Mouse (Mus musculus) frontal cortex, postnatal 36 days (tissue): ENCODE measurements around the gene Clcn6.
"Not testable (repeated sequence)": the region's sequence is repeated elsewhere in the genome, so short reads cannot be mapped to it uniquely, and the experiment has no call there.

Source experiments
- DNase-seq, 2 experiments: peaks; one replicate each; pipeline ENCODE4 v3.0.0; 2022; ENCODE audit warnings: low spot score in 2 of 2

The Clcn6 gene

GRCm38 (mm10) chr4:148065702-148066400 is 27.2 kb upstream of the Clcn6 start:
- DNase-seq: no peak

- no peak for DNase-seq
Observed at GRCm38 (mm10) chr4:148061086-148061480, 22.5 kb upstream of the Clcn6 start.

GRCm38 (mm10) chr4:148060120-148061085 is 21.8 kb upstream of the Clcn6 start:
- no peak for DNase-seq

- DNase-seq: peak in 1 of 2 experiments; percentile 31
Observed at GRCm38 (mm10) chr4:148058993-148059392, 20.4 kb upstream of the Clcn6 start.

- no peak for DNase-seq
Observed at GRCm38 (mm10) chr4:148058218-148058819, 19.7 kb upstream of the Clcn6 start.

GRCm38 (mm10) chr4:148057661-148058209 is 19.1 kb upstream of the Clcn6 start:
- no peak for DNase-seq

GRCm38 (mm10) chr4:148056801-148057200 is 18.2 kb upstream of the Clcn6 start:
- no peak for DNase-seq

- DNase-seq: no peak
Observed at GRCm38 (mm10) chr4:148056246-148056645, 17.6 kb upstream of the Clcn6 start.

- DNase-seq: no peak
Observed at GRCm38 (mm10) chr4:148054961-148055695, 16.5 kb upstream of the Clcn6 start.

- DNase-seq: peak; percentile 78 to 88
Observed at GRCm38 (mm10) chr4:148053417-148053920, 14.8 kb upstream of the Clcn6 start.

- no peak for DNase-seq
Observed at GRCm38 (mm10) chr4:148052976-148053375, 14.4 kb upstream of the Clcn6 start.

- no peak for DNase-seq
Observed at GRCm38 (mm10) chr4:148051886-148052285, 13.3 kb upstream of the Clcn6 start.

- DNase-seq: no peak
Observed at GRCm38 (mm10) chr4:148051046-148051776, 12.6 kb upstream of the Clcn6 start.

- not testable (repeated sequence) for DNase-seq
Observed at GRCm38 (mm10) chr4:148050396-148050914, 11.8 kb upstream of the Clcn6 start.

- DNase-seq: no peak
Observed at GRCm38 (mm10) chr4:148046450-148047031, 7.9 kb upstream of the Clcn6 start.

GRCm38 (mm10) chr4:148044113-148044512 is 5.5 kb upstream of the Clcn6 start:
- DNase-seq: no peak

- DNase-seq: not testable (repeated sequence)
Observed at GRCm38 (mm10) chr4:148043327-148043726, 4.7 kb upstream of the Clcn6 start.

- peak in 1 of 2 experiments; percentile 39 for DNase-seq
Observed at GRCm38 (mm10) chr4:148041611-148042191, 3.1 kb upstream of the Clcn6 start.

GRCm38 (mm10) chr4:148040933-148041610 is 2.5 kb upstream of the Clcn6 start:
- DNase-seq: peak; percentile 44 to 47
